Mouse (Mus musculus): Measurements from ENCODE around the gene Lipc. TPM values are rescaled to one million over a fixed set of nuclear protein-coding genes. Genes with fewer than 3 reads are reported as not detected.
A peak's percentile ranks its signal among the peaks of the same experiment; 100 is the strongest.

Gene Lipc
- total RNA-seq, 2 experiments from 2014 or later, result 0.25 to 0.29 TPM

DNA sequence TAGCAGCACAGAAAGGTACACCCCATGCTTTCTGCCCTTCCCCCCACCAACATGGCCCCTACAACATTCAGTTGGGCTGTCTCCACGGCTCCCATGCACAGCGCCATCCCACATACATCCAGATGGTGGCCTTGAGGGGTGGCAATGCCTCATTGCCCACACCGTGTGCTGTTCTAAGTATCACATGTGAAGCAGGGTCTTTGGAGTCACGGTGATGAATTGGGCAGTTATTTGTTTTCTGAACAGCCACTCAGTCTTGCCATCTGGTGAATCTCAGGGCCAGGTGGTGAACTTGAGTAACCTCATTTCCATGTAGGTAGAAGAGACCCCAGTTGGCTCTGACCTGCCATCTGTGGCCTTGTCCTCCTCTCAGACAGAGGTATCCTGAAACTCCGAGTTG, 7.8 kb upstream of the Lipc start:
- DNase-seq (ENCODE audit: low spot score in 2 of 2), result no peak
- intact Hi-C loops (cut with DNase I), result no loop called here

DNA sequence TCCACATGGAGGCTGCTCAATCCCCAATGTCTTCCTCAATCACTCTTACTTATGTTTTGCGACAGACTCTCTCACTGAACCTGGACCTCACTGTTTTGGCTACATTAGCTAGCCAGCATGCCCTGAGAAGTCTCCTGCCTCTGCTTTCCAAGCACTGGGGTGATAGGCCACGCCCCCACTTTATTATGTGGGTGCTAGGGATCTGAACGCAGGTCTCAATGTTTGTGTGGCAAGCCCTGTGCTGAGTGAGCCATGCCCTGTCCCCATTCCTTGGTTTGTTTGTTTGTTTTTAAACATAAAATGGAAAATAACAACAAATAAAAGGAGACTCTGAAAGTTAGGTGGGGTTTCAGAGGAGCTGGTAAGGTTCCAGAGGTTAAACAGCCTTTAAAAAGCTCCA, 7.4 kb upstream of the Lipc start:
- intact Hi-C loops (cut with DNase I), result no loop called here
- no peak for DNase-seq (ENCODE audit: low spot score in 2 of 2)

- no peak for DNase-seq (ENCODE audit: low spot score in 2 of 2)
- intact Hi-C loops (cut with DNase I), result no loop called here
These were observed 6.4 kb upstream of the Lipc start for GRCm38 (mm10) chr9:70958381-70958780.

DNA sequence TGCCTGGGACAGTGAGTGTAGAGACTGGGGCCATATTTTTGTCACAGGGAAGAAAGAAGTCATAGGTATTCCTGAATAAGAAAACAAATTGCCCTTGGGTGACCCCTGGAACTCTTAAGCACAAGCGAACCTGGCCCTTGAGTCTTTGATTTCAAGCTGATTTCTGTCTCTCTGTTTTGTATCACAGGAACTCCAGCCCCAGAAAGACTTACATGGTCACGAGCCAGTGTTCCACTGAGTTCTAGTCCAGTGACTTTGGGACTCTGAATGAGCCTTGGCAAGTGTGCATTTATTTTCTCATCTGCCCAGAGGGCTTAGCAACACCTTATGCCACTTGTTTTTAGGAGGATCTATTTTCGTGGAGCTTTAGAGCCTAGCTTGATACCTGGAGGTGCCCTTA, 5.7 kb upstream of the Lipc start:
- intact Hi-C loops (cut with DNase I), result no loop called here
- no peak for DNase-seq (ENCODE audit: low spot score in 2 of 2)

- no peak for DNase-seq (ENCODE audit: low spot score in 2 of 2)
- intact Hi-C loops (cut with DNase I), result no loop called here
These were observed 2.2 kb upstream of the Lipc start for GRCm38 (mm10) chr9:70954226-70954625.

DNA sequence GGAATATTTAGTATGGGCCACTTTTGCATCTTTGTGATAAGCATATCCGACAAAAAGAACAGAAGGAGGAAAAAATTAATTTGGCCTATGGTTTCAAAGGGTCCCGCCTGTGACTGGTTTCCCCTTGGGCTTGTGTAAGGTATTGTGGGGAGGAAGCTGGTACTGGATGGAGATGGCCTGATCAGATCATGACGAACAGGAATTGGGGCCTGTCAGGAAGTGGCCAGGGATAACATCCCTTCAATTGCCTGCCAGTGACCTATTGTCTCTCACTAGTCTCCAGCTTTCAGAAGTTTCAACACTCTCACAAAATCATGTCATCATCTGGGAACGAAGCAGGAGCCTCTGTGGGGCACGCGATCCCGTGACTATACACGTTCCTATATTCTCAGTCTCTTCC, 2.7 kb downstream of the Lipc start:
- intact Hi-C loops (cut with DNase I), result no loop called here
- no peak for DNase-seq (ENCODE audit: low spot score in 2 of 2)

DNA sequence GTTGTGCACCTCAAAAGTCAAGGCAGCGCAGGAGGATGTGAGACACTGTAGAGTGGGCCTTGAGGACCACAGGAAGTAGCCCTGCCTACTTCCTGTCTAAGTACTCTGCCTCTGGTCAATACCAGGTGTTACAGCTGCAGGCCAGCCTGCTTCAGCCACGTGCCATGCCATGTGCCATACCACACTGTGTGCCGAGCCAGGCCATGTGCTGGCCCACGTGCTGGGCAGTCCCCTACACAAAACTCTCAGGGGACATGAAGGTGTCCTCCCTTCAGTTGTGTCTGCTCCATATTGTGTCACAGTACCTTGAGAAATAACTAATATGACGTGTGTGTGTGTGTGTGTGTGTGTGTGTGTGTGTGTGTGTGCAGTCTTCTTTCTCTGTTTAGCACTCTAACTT, 4.7 kb downstream of the Lipc start:
- DNase-seq (ENCODE audit: low spot score in 2 of 2), result no peak
- intact Hi-C loops (cut with DNase I), result no loop called here

DNA sequence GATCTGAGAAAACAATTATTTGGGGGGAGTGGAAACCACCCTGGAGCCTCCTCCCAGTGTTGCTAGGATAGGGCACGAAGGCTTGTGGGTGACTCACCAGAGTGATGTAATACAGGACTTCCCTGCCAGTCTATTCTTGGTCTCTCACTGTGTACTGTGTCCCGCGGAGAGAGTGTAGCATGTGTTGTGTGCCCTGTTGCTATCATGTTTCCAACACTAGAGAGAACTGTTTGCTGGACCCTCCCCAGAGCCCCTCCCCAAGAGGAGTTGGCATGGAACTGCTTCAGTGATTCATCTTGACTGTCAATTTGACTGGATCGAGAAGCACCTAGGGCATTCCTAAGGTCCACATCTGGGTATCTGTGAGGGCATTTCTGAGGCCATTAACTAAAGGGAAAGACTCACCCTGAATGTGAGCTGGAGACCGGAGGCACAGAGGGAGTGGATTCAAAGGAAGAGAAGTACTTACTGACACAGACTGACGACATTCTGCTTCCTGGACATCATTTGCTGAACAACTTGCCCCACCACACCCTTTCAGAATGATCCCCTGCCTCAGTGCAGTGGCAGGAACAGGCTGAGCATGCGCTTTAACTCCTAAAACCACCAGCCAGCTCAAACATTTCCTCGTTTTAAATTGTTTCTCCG, 9.2 kb downstream of the Lipc start:
- DNase-seq (ENCODE audit: low spot score in 2 of 2), result no peak
- intact Hi-C loops (cut with DNase I), result no loop called here

DNA sequence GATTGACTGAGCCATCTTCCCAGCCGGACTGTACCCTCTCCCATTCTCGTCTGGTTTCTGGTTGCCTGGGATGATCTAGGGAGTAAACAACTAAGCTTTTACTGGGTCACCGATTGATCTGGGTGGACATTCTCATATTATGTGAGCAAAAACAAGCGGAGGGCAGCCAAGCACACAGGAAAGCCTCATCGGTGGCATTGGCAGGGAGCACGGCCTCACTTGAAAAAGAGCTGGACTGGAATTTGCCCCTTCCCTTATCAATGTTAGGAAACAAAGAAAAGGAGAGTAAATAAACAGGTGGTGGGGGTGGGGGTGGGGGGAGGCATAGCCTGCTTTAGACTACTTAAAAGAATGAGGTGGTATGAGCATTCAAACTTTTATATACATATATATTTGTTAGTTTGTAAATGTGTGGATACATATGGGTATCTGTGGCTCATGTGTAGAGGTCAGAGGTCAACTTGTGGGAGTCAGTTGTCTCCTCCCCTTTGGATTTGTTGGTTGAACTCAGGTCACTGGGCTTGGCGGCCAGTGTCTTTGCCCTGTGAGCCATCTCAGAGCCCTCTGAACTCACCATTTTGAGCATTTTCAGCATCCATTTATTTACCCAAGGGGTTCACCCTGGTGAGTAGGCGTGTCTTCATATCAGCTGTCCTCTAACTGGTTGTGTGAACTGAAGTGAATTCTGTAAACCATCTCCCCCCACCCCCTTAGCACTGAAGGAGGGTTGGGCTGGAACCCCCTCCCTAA, 12.1 kb downstream of the Lipc start:
- intact Hi-C loops (cut with DNase I), result no loop called here
- DNase-seq (ENCODE audit: low spot score in 2 of 2), result no peak

GRCm38 (mm10) chr9:70938850-70939249, 13.2 kb downstream of the Lipc start:
- intact Hi-C loops (cut with DNase I), result no loop called here
- no peak for DNase-seq (ENCODE audit: low spot score in 2 of 2)

- DNase-seq (ENCODE audit: low spot score in 2 of 2), result no peak
- intact Hi-C loops (cut with DNase I), result no loop called here
These were observed 13.9 kb downstream of the Lipc start for GRCm38 (mm10) chr9:70938134-70938533.

DNA sequence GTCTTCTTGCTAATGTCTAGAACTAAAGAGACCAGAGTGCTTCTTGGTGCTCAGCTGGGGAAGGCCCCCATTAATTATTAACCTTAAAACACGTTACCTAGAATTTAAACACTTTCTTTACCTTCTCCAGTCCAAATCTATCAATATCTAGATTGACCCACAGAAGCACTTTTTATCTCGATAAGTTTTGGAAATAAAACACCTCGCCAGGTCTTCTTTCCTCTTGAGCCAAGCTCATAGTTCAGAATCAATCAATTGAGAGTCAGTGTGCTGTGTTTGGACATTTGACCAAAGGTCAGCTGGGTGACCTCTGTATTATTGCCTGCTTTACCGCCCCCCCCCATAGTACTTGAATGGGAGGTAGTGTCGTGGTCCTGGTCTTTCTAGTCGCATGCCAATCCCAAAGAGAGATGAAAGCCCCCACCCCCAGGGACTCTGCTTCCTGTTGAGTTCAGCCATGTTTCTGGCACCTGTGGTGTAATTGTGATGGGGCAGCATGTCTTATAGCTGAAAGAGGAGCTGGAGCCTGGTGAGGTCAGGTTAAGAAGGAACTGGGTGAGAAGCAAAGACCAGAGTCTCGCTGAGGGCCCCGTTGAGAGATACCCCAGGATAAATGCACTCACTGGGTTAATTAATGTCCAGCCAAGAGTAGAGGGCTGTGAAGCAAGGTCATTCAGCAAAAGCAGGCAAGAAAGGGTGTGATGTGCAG, 17.3 kb downstream of the Lipc start:
- intact Hi-C loops (cut with DNase I), result loop anchor here (5.0 kb wide), 1 partner anchor 257 kb away; the partner anchor contains the start of gene Adam10
- no peak for DNase-seq (ENCODE audit: low spot score in 2 of 2)

GRCm38 (mm10) chr9:70930641-70931020, 21.4 kb downstream of the Lipc start:
- intact Hi-C loops (cut with DNase I), result loop anchor here (5.0 kb wide), 1 partner anchor 253 kb away; the partner anchor contains the start of gene Adam10
- no peak for DNase-seq (ENCODE audit: low spot score in 2 of 2)

GRCm38 (mm10) chr9:70929840-70930640, 22.0 kb downstream of the Lipc start:
- intact Hi-C loops (cut with DNase I), result loop anchor here (5.0 kb wide), 1 partner anchor 253 kb away; the partner anchor contains the start of gene Adam10
- peak; percentile 26 to 36 for DNase-seq (ENCODE audit: low spot score in 2 of 2)

GRCm38 (mm10) chr9:70928472-70928871, 23.6 kb downstream of the Lipc start:
- no peak for DNase-seq (ENCODE audit: low spot score in 2 of 2)
- intact Hi-C loops (cut with DNase I), result no loop called here

- DNase-seq (ENCODE audit: low spot score in 2 of 2), result no peak
- intact Hi-C loops (cut with DNase I), result no loop called here
These were observed 24.3 kb downstream of the Lipc start for GRCm38 (mm10) chr9:70927701-70928100.

GRCm38 (mm10) chr9:70926820-70927588, 25.0 kb downstream of the Lipc start:
- no peak for DNase-seq (ENCODE audit: low spot score in 2 of 2)
- intact Hi-C loops (cut with DNase I), result no loop called here

DNA sequence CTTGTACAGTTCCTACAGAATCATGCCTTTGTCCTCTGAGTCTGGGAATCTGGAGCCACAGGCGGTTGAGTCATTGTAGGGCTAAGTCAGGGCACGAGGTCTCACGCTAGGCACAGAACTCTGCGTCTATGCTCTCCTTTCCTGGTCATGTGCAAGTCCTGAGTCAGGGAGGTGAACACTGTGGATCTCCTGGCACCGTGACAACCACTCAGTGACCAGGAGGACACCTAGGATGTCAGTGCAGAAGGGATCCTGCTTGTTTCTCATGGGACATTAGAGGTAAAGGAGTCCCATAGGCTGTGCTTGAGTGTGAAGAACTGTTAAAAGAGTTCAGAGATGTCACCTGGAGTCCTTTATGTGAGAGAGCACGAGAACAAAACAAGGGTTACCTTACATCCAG, 26.8 kb downstream of the Lipc start:
- no peak for DNase-seq (ENCODE audit: low spot score in 2 of 2)
- intact Hi-C loops (cut with DNase I), result no loop called here

GRCm38 (mm10) chr9:70924763-70925162, 27.3 kb downstream of the Lipc start:
- no peak for DNase-seq (ENCODE audit: low spot score in 2 of 2)
- intact Hi-C loops (cut with DNase I), result no loop called here
